Mouse (Mus musculus) C2C12 (cell line): Measurements from ENCODE around the gene Gm21970. TPM values are rescaled to one million over a fixed set of nuclear protein-coding genes. Genes with fewer than 3 reads are reported as not detected.

Source experiments
- H3K27me3 ChIP-seq: one replicate; pipeline ENCODE4 v1.6.1; 2011; ENCODE audit not compliant: control insufficient read depth, insufficient read depth, insufficient read length
- H3K36me3 ChIP-seq: one replicate; pipeline ENCODE4 v1.6.1; 2011; ENCODE audit not compliant: control insufficient read depth, insufficient read depth
- H3K4me3 ChIP-seq: one replicate; pipeline ENCODE4 v1.5.1; 2011; ENCODE audit warnings: mild to moderate bottlenecking, control low read depth; ENCODE audit not compliant: poor library complexity, insufficient read depth, severe bottlenecking
- H3K79me2 ChIP-seq: one replicate; pipeline ENCODE4 v1.6.1; 2011; ENCODE audit not compliant: control insufficient read depth, insufficient read depth
- H3K79me3 ChIP-seq: one replicate; pipeline ENCODE4 v1.6.1; 2011; ENCODE audit warnings: low read depth, control low read depth
- H3ac ChIP-seq: one replicate; pipeline ENCODE3; 2011; ENCODE audit warnings: low read depth; ENCODE audit not compliant: control insufficient read depth, insufficient read length
- CEBPB ChIP-seq: IDR thresholded peaks from one replicate; pipeline ENCODE4 v1.6.1; 2011; ENCODE audit warnings: low read depth, mild to moderate bottlenecking, control low read depth, moderate library complexity
- CTCF ChIP-seq: IDR thresholded peaks from one replicate; pipeline ENCODE4 v1.5.1; 2011; ENCODE audit not compliant: control insufficient read depth, insufficient read depth, insufficient read length
- FOSL1 ChIP-seq: IDR thresholded peaks from one replicate; pipeline ENCODE4 v1.8.0; 2011; ENCODE audit warnings: mild to moderate bottlenecking, low read length; ENCODE audit not compliant: poor library complexity, insufficient read depth, severe bottlenecking
- MAX ChIP-seq: IDR thresholded peaks from one replicate; pipeline ENCODE4 v1.6.1; 2011; ENCODE audit warnings: mild to moderate bottlenecking, control low read depth
- MYOD1 ChIP-seq: IDR thresholded peaks from one replicate; pipeline ENCODE4 v1.6.1; 2011; ENCODE audit warnings: low read depth; ENCODE audit not compliant: control insufficient read depth, insufficient read length
- MYOG ChIP-seq: IDR thresholded peaks from one replicate; pipeline ENCODE4 v1.6.1; 2011; ENCODE audit not compliant: control insufficient read depth, insufficient read length; ENCODE audit errors: extremely low read depth
- USF1 ChIP-seq: IDR thresholded peaks from one replicate; pipeline ENCODE4 v1.6.1; 2011; ENCODE audit warnings: low read depth, mild to moderate bottlenecking, control low read depth, moderate library complexity
- polyA plus RNA-seq: library from polyadenylated mRNA; unstranded; fragments of >200 nt; fragmentation: generic; extraction: Trizol; gene quantifications from one replicate; pipeline ENCODE4 v1.2.1, GENCODE M21; 2012; ENCODE audit warnings: missing spikeins

The Gm21970 gene
- polyA plus RNA-seq, 1 experiment: not detected

DNA sequence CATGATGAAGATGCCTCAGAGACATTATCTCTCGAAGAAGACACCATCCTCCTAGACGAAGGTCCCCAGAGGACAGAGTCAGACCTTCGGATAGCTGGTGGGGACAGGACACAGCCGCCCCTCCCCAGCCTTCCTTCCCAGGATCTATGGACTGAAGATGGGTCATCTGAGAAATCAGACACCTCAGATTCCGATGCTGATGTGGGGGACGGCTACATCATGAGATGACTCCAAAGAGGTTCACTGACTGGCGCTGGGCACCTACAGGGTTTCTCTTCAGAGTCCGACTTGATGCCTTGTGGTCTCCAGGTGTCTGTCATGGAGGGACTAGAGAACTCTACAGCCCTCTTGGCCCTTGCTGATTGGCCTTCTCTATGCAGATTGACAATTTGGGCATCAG, 12.7 kb downstream of the Gm21970 start:
- H3K79me3 ChIP-seq: no peaks in the 10 kb centered on the region
- H3K4me3 ChIP-seq: no peak overlapping the region
- H3ac ChIP-seq: no peak overlapping the region
- TF ChIP-seq CEBPB (no peak), MYOD1 (no peak), FOSL1 (no peak), USF1 (no peak), CTCF (no peak), MYOG (no peak)
- no peaks in the 10 kb centered on the region for H3K27me3 ChIP-seq
- H3K36me3 ChIP-seq: peaks cover 6% of the 10 kb centered on the region
- no peaks in the 10 kb centered on the region for H3K79me2 ChIP-seq

DNA sequence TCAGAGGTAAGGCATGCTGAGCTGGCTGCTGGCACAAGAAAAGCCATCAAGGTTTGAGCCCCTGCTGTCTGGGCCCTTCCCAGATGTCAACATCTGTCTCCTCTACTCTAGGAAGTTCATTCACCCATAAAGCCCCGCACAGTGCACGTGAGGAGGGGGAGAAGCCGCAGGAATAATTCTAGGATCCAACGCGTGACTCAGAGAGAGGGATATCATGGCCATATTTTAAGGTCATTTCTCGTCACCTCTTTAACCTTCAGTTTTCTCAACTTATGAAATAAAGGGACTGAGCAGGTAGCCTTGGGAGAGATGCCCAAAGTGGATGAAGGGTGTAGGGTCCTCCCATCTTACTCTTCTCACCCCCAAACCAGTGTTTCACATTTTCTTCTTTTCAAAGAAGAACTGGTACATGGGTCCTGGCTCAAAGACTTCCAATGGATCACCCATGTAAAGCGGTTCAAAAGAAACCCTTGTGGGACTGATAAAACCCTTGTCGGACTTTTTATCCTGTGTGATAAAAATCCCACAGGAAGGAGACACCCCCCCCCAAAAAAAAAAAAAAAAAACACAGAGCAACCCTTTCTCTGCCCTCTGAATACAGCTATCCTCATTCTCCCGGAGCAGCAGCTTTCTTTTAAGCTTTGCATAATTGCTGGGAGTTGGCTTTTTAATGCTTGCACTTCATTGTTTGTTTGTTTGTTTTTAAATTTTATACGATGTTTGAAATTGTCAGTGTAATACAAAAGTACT, 13.5 kb downstream of the Gm21970 start:
- Histone ChIP-seq H3K36me3 (peaks cover 6% of the 10 kb centered on the region), H3K79me3 (no peaks in the 10 kb centered on the region), H3K27me3 (no peaks in the 10 kb centered on the region), H3ac (no peak overlapping the region), H3K79me2 (no peaks in the 10 kb centered on the region), H3K4me3 (no peak overlapping the region)
- TF ChIP-seq MYOD1 (no peak), CTCF (no peak), FOSL1 (no peak), MYOG (no peak), CEBPB (no peak), USF1 (no peak), MAX (no peak)

DNA sequence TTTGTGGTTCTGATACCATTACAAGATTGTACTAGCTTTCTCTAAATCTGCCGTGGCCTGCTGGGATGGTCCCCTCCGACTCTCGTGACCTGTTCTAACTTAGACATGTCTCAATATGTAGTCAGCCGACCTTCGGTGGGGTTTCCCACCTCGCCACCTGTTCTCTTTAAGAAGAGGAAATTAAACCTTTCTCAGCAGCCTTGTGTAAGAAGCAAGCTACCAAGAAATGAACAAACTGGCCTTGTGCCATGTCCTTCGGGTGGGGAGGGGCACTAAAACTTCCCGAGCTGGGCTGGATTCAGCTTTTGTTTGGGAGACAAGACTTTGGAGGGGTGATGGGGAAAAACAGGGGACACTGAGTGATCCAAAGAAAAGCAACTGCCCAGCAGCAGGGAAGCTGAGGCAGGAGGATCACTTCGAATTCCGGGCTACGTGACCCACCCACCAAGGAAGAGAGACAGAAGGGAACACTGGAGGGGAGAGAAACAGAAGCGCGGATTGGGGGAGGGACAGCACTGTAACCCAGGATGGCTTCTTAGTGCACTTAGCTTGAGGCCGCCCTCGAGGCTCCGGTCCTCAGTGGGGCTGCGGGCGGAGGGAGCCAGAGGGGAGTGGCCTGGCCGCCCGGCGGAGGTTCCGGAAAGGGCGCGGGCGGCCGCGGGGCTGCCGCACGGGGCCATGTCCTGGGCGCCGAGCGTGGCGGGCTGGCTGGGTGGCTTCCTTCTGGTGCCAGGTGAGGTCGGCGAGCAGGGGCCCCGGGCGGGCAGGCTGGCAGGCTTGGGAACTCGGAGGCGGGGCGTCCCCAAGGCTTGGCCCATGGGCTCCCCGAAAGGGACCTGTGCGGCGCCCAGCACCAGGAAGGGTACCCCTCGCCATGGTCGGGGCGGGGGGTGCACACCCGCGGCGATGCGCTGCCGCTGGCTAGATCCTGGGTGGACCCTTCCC, 14.4 kb downstream of the Gm21970 start, which contains the start of gene Il10rb:
Il10rb (plus strand) TSS at position 525 of the 945 bp plus-strand sequence.
- Histone ChIP-seq H3K27me3 (no peaks in the 10 kb centered on the region), H3K36me3 (peaks cover 6% of the 10 kb centered on the region), H3K4me3 (peak within 1 kb of the TSS; percentile 53), H3ac (peak within 1 kb of the TSS; percentile 83), H3K79me2 (no peaks in the 10 kb centered on the region), H3K79me3 (no peaks in the 10 kb centered on the region)
- no peak for TF ChIP-seq FOSL1
- TF ChIP-seq CEBPB: no peak
- TF ChIP-seq CTCF: no peak
- no peak for TF ChIP-seq USF1
- TF ChIP-seq MYOG: no peak
- TF ChIP-seq MAX: no peak
- no peak for TF ChIP-seq MYOD1

DNA sequence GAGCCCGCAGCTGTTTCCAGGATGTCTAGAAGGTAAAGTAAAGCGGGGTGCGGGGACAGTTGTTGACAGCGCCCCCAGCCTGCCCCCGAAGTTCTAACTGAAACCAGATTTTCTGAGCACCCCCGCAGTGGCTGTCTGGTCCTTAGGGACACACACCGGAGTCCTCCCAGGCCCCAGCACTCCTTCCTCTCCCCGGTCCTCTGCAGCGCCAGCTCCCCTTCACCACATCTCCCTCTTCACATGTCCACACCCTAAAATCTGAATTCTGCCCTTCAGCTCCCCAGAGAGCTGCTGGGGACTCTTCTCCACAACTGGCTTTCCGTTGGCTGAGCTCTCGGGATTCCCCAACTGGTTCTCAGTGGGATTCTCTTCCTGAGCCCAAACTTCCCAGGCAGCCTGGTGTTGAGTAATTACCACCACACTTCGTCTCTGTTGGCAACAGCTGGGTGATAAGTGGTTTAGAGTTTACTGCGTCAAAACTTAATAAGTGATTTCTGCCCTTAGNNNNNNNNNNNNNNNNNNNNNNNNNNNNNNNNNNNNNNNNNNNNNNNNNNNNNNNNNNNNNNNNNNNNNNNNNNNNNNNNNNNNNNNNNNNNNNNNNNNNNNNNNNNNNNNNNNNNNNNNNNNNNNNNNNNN, 15.2 kb downstream of the Gm21970 start:
- Histone ChIP-seq H3ac (peak overlapping the region; percentile 83), H3K36me3 (peaks cover 6% of the 10 kb centered on the region), H3K27me3 (no peaks in the 10 kb centered on the region), H3K79me3 (no peaks in the 10 kb centered on the region), H3K79me2 (no peaks in the 10 kb centered on the region), H3K4me3 (peak overlapping the region; percentile 53)
- TF ChIP-seq CEBPB (peak; percentile 20), CTCF (no peak)

DNA sequence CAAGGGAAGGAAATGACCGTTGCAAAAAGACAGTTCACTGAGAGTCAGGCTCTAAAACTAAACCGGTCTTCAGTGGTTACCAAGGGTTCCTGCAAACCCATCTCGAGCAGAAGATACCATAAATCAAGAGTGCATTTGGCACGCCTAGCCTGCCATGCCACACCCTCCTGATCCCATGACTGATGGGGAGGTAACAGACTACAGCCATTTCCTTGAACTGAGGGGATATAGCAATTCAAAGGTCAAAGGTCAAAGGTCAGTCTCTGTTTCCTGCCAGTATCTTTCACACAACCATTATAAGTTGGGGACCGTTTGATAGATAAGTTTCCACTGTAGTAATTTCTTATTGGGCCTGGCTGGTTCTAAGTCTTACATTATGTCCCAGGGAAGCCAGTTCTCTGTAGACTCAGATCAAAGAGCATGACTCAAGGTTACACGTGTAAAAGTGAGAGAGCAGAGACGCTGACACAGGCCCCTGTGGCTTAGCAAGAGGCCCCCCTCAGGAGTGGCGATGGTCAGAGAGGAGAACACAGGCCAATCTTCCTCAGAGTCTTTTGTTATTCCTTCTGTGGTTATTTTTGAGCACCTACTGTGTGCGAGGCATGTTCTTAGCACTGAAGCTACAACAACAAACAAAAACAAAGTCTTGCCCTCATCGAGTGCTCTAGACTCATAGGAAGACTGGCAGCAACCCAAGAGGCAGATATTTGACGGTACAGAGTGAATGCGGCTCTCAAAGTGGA, 21.8 kb downstream of the Gm21970 start:
- TF ChIP-seq USF1 (no peak), MYOG (no peak), MAX (no peak), CTCF (no peak), CEBPB (no peak), FOSL1 (no peak), MYOD1 (no peak)
- no peaks in the 10 kb centered on the region for H3K79me2 ChIP-seq
- no peaks in the 10 kb centered on the region for H3K27me3 ChIP-seq

More for the DNA sequence above, 21.8 kb downstream of the Gm21970 start:
- Histone ChIP-seq H3K36me3 (peaks cover 9% of the 10 kb centered on the region), H3K4me3 (no peak overlapping the region), H3ac (no peak overlapping the region), H3K79me3 (no peaks in the 10 kb centered on the region)
